Mouse (Mus musculus) thymus, adult 2 months (tissue): ENCODE data around the gene Cisd1.

ENCODE experiments used
- CTCF ChIP-seq: fragments of 200-500 bp; IDR thresholded peaks from 2 replicates; pipeline ENCODE4 v1.5.1; 2012; ENCODE audit warnings: mild to moderate bottlenecking, control low read depth, low read length, moderate library complexity, borderline replicate concordance; ENCODE audit not compliant: control insufficient read depth, poor library complexity, insufficient read depth; ENCODE audit errors: extremely low read depth
- POLR2A ChIP-seq: fragments of 200-500 bp; IDR thresholded peaks from 2 replicates; pipeline ENCODE4 v1.6.1; 2012; ENCODE audit warnings: mild to moderate bottlenecking, low read length, control low read depth, moderate library complexity; ENCODE audit not compliant: control insufficient read depth, poor library complexity, insufficient read depth; ENCODE audit errors: extremely low read depth

DNA sequence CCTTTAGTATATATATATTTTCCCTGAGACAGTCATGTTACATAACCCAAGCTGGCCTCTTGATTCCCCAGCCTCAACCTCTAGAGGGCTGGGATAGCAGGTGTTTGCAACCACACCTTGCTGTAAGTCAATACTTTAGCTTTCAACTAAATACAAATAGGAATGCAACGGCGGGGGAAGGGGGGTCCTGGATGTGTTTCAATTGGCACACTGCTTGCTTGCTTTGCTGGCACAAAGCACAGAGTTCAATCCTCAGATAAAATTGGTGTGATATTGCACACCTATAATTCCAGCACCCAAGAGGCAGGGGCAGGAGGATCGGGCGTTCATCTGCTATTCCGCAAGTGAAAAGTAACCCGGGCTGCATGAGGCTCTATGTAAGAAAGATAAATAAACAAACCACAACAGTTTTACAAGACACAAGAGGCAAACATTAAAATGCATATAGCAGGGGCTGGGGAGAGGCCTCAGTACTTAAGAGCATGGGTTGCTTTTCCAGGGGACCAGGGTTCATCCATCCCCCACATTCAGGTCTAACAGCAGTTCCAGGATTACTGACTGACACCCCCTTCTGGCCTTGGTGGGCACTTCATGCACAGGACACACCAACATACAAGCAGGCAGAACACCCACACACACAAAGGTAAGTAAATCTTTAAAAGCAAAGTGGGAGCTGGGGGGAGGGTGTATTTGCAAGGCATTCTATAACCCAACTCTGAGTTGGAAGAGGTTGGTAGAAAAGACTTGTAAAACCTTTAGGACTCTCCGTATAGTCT is 2.5 kb downstream of the Cisd1 start:
- TF ChIP-seq POLR2A (no peak), CTCF (no peak)
